Mouse (Mus musculus): ENCODE results near the gene Gm20517. TPM values are rescaled to one million over a fixed set of nuclear protein-coding genes. Genes with fewer than 3 reads are reported as not detected.

Gm20517 gene
- 1 to 10 TPM; 2.4 to 3.5 TPM for total RNA-seq (2023)

DNA sequence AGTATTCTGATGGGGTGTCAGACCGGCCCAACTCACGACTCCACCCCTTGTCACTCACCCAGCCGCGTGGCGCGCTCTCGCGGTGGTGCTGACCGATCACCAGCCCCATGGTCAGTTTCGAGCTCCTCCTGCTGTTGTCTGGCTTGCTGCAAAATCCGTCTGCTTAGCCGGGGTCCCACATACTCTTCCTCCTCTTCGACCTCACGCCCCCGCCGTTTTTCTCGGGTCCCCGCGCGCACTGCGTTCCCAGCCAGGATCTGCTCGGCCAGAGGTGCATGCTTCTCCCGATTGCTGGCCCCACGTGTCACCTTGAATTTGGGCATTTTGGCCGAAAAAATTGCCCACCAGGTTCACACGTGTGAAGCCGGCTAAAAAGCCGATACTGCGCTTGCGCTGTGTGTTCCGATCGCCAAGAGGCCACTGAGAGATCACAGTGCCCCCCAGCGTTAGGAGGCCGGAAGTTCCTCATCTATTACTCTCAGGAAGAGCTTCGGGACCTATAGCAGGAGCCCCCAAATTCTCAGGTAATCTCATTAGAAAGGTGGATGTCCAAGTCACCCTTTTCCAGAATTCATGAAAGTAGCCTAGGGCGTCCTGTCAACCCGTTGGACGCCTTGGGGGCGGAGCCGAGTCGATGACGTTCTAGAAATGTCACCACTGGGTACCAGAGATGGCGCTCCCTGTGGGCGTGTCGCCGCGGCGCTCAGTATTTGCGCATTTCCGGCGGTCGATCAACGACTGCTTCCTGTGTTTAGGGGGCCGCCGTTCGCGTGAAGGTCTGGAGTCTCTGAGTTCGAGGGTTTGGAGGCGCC lies at the start of gene Gm20517, which contains the start of the genes Bysl and Med20:
Gene Gm20517 (plus strand): TSS at position 741 of the 812 bp plus-strand sequence.
Gene Bysl (minus strand): TSS at position 644 of the 812 bp plus-strand sequence.
Gene Med20 (plus strand): TSS at position 734 of the 812 bp plus-strand sequence.

DNA sequence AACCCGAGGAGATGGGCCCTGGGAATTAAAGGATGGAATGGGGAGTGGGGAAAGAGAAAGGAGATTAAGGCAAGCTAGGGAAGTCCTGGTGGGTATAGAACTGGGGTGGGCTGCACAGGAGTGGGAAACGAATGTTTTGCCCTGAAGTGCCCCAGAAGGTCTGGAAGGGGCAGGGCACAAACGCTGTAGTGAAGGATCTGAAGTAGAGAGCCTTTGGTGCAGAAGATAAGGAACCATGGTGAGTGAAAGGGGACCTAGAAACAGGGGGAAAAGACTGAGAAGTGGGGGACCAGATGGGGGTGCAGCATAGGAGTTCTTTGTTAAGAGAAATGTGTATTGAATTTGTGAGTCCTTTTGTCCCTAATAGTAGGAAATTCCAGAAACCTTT lies 19.3 kb downstream of the Gm20517 start, which contains the start of gene Usp49:
Gene Usp49 (plus strand): TSS at position 13 of the 388 bp plus-strand sequence.

DNA sequence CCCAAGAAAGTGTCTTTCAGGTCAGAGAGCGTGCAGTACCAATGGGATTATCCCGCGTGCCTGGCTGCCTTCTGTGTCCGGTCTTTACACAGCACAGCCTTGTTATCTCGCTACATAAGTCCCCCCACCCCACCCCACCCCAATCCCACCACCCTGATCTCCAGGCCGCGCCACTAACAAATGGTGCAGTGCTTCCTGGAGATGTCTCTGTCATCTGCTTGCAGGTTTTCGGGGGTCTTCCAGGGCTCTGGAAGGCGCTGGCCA lies 76.9 kb downstream of the Gm20517 start, which contains the start of gene Tomm6:
Gene Tomm6 (minus strand): TSS at position 43 of the 264 bp plus-strand sequence.

DNA sequence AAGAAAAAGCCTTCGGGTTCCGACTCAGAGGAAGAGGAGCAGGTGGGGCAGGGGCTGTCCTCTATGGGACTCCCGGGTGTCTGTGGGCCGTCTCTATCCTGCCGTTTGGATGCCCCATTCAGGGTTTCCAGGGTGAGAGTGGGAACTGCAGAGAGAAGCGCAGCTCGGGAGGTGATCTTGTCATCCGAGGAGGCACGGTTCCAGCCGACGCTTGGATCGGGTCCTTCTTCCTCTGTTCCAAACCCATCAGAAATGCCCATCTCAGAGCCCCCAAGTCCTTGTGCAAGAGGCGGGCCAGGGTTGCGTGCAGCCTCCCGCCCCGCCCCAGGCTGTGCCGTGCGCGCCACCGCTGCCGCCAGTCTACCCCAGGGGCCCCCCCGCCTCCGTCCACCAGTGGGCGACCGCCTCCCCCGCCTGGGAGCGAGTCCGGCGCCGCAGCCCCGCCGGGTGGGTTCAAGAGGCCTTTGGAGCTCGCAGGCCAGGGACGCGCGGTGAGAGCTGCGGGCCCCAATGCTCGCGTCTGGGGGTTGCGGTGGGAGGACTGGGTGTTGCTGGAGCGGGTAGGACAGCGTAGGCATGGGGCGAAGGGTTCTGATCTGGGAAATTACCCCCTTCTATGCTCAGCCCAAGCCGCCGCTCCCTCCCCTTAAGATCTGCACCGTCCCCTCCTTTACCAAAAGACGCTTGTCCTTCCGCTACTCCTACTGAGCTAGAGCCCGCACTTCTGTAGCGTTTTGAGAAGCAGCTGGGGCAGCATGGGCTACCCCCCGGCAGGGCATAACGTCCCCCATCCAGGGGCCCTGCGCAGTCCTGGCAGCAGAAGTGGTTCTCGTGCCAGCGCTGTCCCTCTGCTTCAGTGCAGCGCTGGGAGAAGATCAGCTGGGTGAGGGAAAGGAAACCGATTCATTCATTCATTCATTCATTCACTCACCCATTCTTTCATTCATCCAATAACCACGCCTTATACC lies 77.5 kb downstream of the Gm20517 start, which contains the start of gene Frs3:
Gene Frs3 (plus strand): TSS at position 423 of the 968 bp plus-strand sequence.

DNA sequence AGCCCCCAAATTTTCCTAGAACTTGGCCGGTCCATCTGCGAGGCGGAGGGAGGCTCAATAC lies 82.9 kb downstream of the Gm20517 start, which contains the start of gene Gm21981:
Gene Gm21981 (minus strand): TSS at position 14 of the 61 bp plus-strand sequence.

DNA sequence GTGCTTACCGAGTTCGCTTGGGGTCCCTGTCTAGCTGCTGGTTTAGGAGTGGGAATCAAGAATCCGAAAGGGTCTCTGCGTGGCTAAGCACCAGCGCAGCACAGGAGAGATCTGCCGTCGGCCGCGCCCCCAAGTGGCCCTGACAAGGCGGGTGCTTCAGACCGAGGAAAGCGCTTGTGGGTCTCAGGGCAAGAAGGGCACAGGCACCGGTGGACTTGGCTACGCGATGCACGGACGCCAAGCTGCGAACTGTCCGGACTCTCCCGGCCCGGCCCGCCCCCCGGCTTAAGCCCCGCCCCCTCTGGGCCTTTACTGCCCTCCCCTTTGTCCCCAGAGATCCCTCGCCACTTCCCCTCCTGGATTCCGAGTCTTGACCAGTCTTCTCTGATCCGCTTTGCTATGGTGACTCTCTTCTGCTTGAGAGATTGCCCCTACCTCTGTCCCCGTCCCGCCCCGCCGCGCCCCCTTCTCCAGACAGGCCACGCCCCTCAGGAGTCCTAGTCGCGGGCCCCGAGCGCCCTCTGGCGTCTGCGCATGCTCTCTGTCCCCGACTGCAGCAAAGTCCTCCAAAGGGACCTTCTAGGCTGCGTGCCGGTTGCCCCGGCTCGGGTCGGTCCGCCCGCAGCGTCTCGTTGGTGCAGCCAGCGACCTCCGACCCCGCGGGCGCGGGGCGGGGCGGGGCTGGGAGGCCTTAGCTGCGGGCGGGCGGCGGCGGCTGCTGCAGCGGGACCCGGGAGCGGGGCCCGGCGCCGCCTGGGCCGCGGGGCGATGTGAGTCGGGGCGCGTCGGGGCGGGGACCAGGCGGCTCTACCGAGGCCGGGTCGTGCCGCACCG lies 83.3 kb downstream of the Gm20517 start, which contains the start of gene Prickle4:
Gene Prickle4 (minus strand): TSS at position 234 of the 834 bp plus-strand sequence.

DNA sequence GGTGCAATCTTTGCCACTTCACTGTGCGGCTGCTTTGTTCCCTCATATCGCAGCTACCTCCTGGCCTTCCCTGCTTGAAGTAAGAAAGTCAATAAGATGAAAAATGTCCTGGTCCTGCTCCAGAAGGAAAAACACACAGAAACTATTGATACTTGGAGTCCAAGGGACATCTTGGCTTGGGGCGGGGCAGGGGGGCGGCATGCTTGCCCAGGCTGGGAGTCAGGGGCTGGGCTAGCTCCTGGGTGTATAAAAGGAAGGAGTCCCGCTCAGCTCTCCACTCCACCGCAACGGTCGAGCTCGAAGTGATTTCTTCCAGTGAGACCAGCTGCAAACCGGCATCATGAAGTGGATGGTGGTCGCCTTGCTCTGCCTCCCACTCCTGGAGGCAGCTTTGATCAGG lies 115.2 kb downstream of the Gm20517 start, which contains the start of gene Pgc:
Gene Pgc (plus strand): TSS at position 277 of the 400 bp plus-strand sequence.

Other genes with a start within 250 kb of the Gm20517 start
- 10 to 100 TPM; 21.8 to 30.0 TPM for gene Mrps10, start 242.7 kb upstream of the Gm20517 start, total RNA-seq (2023)
- gene Guca1b, start 226.2 kb upstream of the Gm20517 start, total RNA-seq (2023) = 1 to 10 TPM; 2.5 to 3.7 TPM
- not detected for gene Guca1a, start 211.0 kb upstream of the Gm20517 start, total RNA-seq (2023)
- gene AI661453, start 175.0 kb upstream of the Gm20517 start, total RNA-seq (2023) = not detected
- gene 1700001C19Rik, start 174.2 kb upstream of the Gm20517 start, total RNA-seq (2023) = not detected
- gene Taf8, start 109.3 kb upstream of the Gm20517 start, total RNA-seq (2023) = 10 to 100 TPM; 61.4 to 65.7 TPM
- 100 to 1,000 TPM; 151 to 249 TPM for gene Ccnd3, start 106.5 kb upstream of the Gm20517 start, total RNA-seq (2023)
- gene Bysl, start 97 bp upstream of the Gm20517 start, total RNA-seq (2023) = 10 to 100 TPM; 11.5 to 12.2 TPM
- 10 to 100 TPM; 53.3 to 77.0 TPM for gene Med20, start within 50 bp of the Gm20517 start, total RNA-seq (2023)
- gene Usp49, start 19.1 kb downstream of the Gm20517 start, total RNA-seq (2023) = 1 to 10 TPM; 5.7 to 6.7 TPM
- gene Tomm6, start 76.8 kb downstream of the Gm20517 start, total RNA-seq (2023) = 100 to 1,000 TPM; 148 to 154 TPM
- 1 to 10 TPM; 4.2 to 5.4 TPM for gene Frs3, start 77.4 kb downstream of the Gm20517 start, total RNA-seq (2023)
- gene Gm21981, start 82.9 kb downstream of the Gm20517 start, total RNA-seq (2023) = not detected
- not detected for gene Prickle4, start 83.1 kb downstream of the Gm20517 start, total RNA-seq (2023)
- gene Pgc, start 115.3 kb downstream of the Gm20517 start, total RNA-seq (2023) = not detected
- 100 to 1,000 TPM; 172 to 178 TPM for gene Tfeb, start 125.4 kb downstream of the Gm20517 start, total RNA-seq (2023)
- gene Mdfi, start 223.1 kb downstream of the Gm20517 start, total RNA-seq (2023) = not detected

Data from B cell, adult 67 days (primary cell).